Mouse (Mus musculus): ENCODE measurements around the gene Cyth3. TPM values are rescaled to one million over a fixed set of nuclear protein-coding genes. Genes with fewer than 3 reads are reported as not detected.
A peak's percentile ranks its signal among the peaks of the same experiment; 100 is the strongest.

Cyth3 gene
- polyA plus RNA-seq, 1 experiment = 23.9 TPM

- Histone ChIP-seq H3K4me3 (ENCODE audit: insufficient read depth, poor library complexity, severe bottlenecking) (peak overlapping the region; percentile 12), H3ac (ENCODE audit: control insufficient read depth, insufficient read length, low read depth) (no peak overlapping the region), H3K79me2 (ENCODE audit: control insufficient read depth, insufficient read depth) (no peaks in the 10 kb centered on the region), H3K27me3 (ENCODE audit: control insufficient read depth, insufficient read depth, insufficient read length) (peaks cover 11% of the 10 kb centered on the region), H3K36me3 (ENCODE audit: control insufficient read depth, insufficient read depth) (no peaks in the 10 kb centered on the region), H3K79me3 (ENCODE audit: low read depth) (no peaks in the 10 kb centered on the region)
- TF ChIP-seq USF1 (IDR thresholded peaks at IDR 0.05; ENCODE audit: low read depth) = no peak
Measured at GRCm38 (mm10) chr5:143757755-143758443, 135.7 kb downstream of the Cyth3 start.

DNA sequence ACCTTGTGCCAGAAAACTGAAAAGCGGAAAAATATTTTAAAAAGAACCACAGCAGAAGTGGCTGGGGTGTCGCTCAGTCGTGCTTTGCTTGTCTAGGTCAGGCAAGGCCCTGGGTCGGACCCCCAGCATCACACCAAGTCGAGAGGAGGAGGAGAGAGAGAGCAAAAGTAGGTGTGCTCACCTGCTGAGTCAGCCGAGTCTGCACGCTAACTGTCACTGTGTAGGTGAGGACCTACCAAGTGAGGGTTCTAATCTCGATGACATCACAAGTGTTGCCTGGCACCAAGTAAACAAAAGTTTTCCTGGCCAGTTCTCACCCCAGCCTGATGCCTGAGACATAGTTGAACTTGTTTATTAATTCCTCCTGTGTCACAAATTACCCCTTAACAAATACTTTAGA, 137.3 kb downstream of the Cyth3 start:
- H3ac ChIP-seq (ENCODE audit: control insufficient read depth, insufficient read length, low read depth) = no peak overlapping the region
- peaks cover 11% of the 10 kb centered on the region for H3K27me3 ChIP-seq (ENCODE audit: control insufficient read depth, insufficient read depth, insufficient read length)
- H3K79me3 ChIP-seq (ENCODE audit: low read depth) = no peaks in the 10 kb centered on the region
- no peak overlapping the region for H3K4me3 ChIP-seq (ENCODE audit: insufficient read depth, poor library complexity, severe bottlenecking)
- H3K36me3 ChIP-seq (ENCODE audit: control insufficient read depth, insufficient read depth) = no peaks in the 10 kb centered on the region
- TF ChIP-seq FOSL1 (IDR thresholded peaks at IDR 0.05; ENCODE audit: insufficient read depth, low read length, poor library complexity, severe bottlenecking) (no peak), USF1 (IDR thresholded peaks at IDR 0.05; ENCODE audit: low read depth) (no peak), MYOG (IDR thresholded peaks at IDR 0.05; ENCODE audit: control insufficient read depth, extremely low read depth, insufficient read length) (no peak), MYOD1 (IDR thresholded peaks at IDR 0.05; ENCODE audit: control insufficient read depth, insufficient read length, low read depth) (no peak), MAX (IDR thresholded peaks at IDR 0.05) (no peak), CTCF (IDR thresholded peaks at IDR 0.05; ENCODE audit: control insufficient read depth, insufficient read depth, insufficient read length) (no peak), CEBPB (IDR thresholded peaks at IDR 0.05; ENCODE audit: low read depth) (no peak)
- H3K79me2 ChIP-seq (ENCODE audit: control insufficient read depth, insufficient read depth) = no peaks in the 10 kb centered on the region

Other genes starting within 250 kb of the Cyth3 start
- gene Kdelr2, start 218.6 kb upstream of the Cyth3 start, polyA plus RNA-seq (2012; fragmentation: generic; extraction: Trizol) = 131 TPM
- 3.7 TPM for gene Daglb, start 157.9 kb upstream of the Cyth3 start, polyA plus RNA-seq (2012; fragmentation: generic; extraction: Trizol)
- 256 TPM for gene Rac1, start 94.4 kb upstream of the Cyth3 start, polyA plus RNA-seq (2012; fragmentation: generic; extraction: Trizol)
- gene Usp42, start 109.8 kb downstream of the Cyth3 start, polyA plus RNA-seq (2012; fragmentation: generic; extraction: Trizol) = 4.8 TPM
- 13.9 TPM for gene Eif2ak1, start 195.3 kb downstream of the Cyth3 start, polyA plus RNA-seq (2012; fragmentation: generic; extraction: Trizol)